Mouse (Mus musculus) lung, embryonic 16.5 days (tissue): Measurements from ENCODE around the gene Mapre1. TPM values are rescaled to one million over a fixed set of nuclear protein-coding genes. Genes with fewer than 3 reads are reported as not detected.
"Not testable (repeated sequence)": the region's sequence is repeated elsewhere in the genome, so short reads cannot be mapped to it uniquely, and the experiment has no call there.

Source experiments
- ATAC-seq: fragments of 200-750 bp; cut with Nextera tagmentation; 2 replicates; pipeline ENCODE4 v1.8.0; 2017; ENCODE audit warnings: low read depth, mild to moderate bottlenecking, moderate library complexity
- H3K27ac ChIP-seq: fragments of 300-500 bp; sonication (generic); 2 replicates; pipeline ENCODE4 v1.5.1; 2014; ENCODE audit warnings: mild to moderate bottlenecking, control low read depth, low read length
- H3K27me3 ChIP-seq: fragments of 300-500 bp; sonication (generic); 2 replicates; pipeline ENCODE4 v1.6.1; 2014; ENCODE audit warnings: low read depth, low read length, mixed read lengths; ENCODE audit not compliant: control insufficient read depth, insufficient read depth
- H3K36me3 ChIP-seq: fragments of 300-500 bp; sonication (generic); 2 replicates; pipeline ENCODE4 v1.6.1; 2014; ENCODE audit warnings: low read length; ENCODE audit not compliant: control insufficient read depth, insufficient read depth
- H3K4me1 ChIP-seq: fragments of 300-500 bp; sonication (generic); replicated peaks from 2 replicates; pipeline ENCODE4 v1.6.1; 2014; ENCODE audit warnings: low read length, mixed read lengths; ENCODE audit not compliant: control insufficient read depth, insufficient read depth
- H3K4me2 ChIP-seq: fragments of 300-500 bp; sonication (generic); 2 replicates; pipeline ENCODE4 v1.6.1; 2014; ENCODE audit warnings: low read depth, low read length, control low read depth
- H3K4me3 ChIP-seq: fragments of 300-500 bp; sonication (generic); 2 replicates; pipeline ENCODE4 v1.5.1; 2014; ENCODE audit warnings: mild to moderate bottlenecking, low read length, control low read depth
- H3K9ac ChIP-seq: fragments of 300-500 bp; sonication (generic); 2 replicates; pipeline ENCODE4 v1.6.1; 2014; ENCODE audit warnings: low read length, control low read depth
- H3K9me3 ChIP-seq: fragments of 300-500 bp; sonication (generic); 2 replicates; pipeline ENCODE4 v1.6.1; 2016; ENCODE audit warnings: low read length; ENCODE audit not compliant: control insufficient read depth
- WGBS: fragments of 180-500 bp; shearing (Covaris S2); extraction: QIAGEN DNeasy Blood & Tissue Kit; methylation state at CpG from one replicate; pipeline ENCODE4 v1.1.7; 2014; 5-methylcytosine and 5-hydroxymethylcytosine counted together
- polyA plus RNA-seq: library from polyadenylated mRNA; unstranded; fragments of >200 nt; fragmentation: Nextera tagmentation; extraction: Ambion mirVana; gene quantifications from 2 replicates; pipeline ENCODE4 v1.2.1, GENCODE M21; 2015

The Mapre1 gene
- polyA plus RNA-seq, result 235 and 255 TPM in 2 replicates

- no peaks in the 10 kb centered on the region for H3K36me3 ChIP-seq
Measured at GRCm38 (mm10) chr2:153740500-153741436, at the start of gene Mapre1. TSS of gene Mapre1 (plus strand) at chr2:153741274.

GRCm38 (mm10) chr2:153693413-153693812, 47.7 kb upstream of the Mapre1 start:
- not testable (repeated sequence) for H3K36me3 ChIP-seq, H3K9ac ChIP-seq, H3K9me3 ChIP-seq, H3K27me3 ChIP-seq, H3K4me3 ChIP-seq, ATAC-seq, H3K4me2 ChIP-seq, H3K27ac ChIP-seq, H3K4me1 ChIP-seq
- 63% methylated on average over 5 of the region's 7 CpGs for whole genome bisulfite sequencing

More at GRCm38 (mm10) chr2:153740500-153741436, at the start of gene Mapre1:
- peak within 1 kb of the TSS; percentile 93 for H3K27ac ChIP-seq
- no peaks in the 10 kb centered on the region for H3K9me3 ChIP-seq
- H3K4me3 ChIP-seq, result peak within 1 kb of the TSS; percentile 93
- WGBS, result 10% methylated on average over 58 of the region's 58 CpGs
- peak within 1 kb of the TSS; percentile 83 for H3K4me2 ChIP-seq
- peak within 1 kb of the TSS; percentile 96 for H3K9ac ChIP-seq
- peak; percentile 99 for ATAC-seq
- no peaks in the 10 kb centered on the region for H3K27me3 ChIP-seq
- H3K4me1 ChIP-seq, result peaks cover 18% of the 10 kb centered on the region

- no peaks in the 10 kb centered on the region for H3K36me3 ChIP-seq
- no peak overlapping the region for H3K4me2 ChIP-seq
- H3K27ac ChIP-seq, result no peak overlapping the region
- H3K9ac ChIP-seq, result no peak overlapping the region
- WGBS, result 63% methylated on average over 19 of the region's 19 CpGs
- no peaks in the 10 kb centered on the region for H3K27me3 ChIP-seq
- H3K4me1 ChIP-seq, result no peaks in the 10 kb centered on the region
- no peak overlapping the region for H3K4me3 ChIP-seq
- no peaks in the 10 kb centered on the region for H3K9me3 ChIP-seq
- ATAC-seq, result no peak
Measured at GRCm38 (mm10) chr2:153694462-153695085, 46.5 kb upstream of the Mapre1 start.

GRCm38 (mm10) chr2:153696352-153696751, 44.7 kb upstream of the Mapre1 start, which contains the start of gene Dnmt3c:
TSS of gene Dnmt3c (plus strand) at chr2:153696652.
- no peak for ATAC-seq
- Histone ChIP-seq H3K4me3 (no peak within 1 kb of the TSS), H3K9ac (no peak within 1 kb of the TSS), H3K9me3 (no peaks in the 10 kb centered on the region), H3K27me3 (no peaks in the 10 kb centered on the region), H3K4me2 (no peak within 1 kb of the TSS), H3K36me3 (no peaks in the 10 kb centered on the region), H3K4me1 (no peaks in the 10 kb centered on the region), H3K27ac (no peak within 1 kb of the TSS)

- 40% methylated on average over 6 of the region's 6 CpGs for WGBS
- no peak overlapping the region for H3K4me3 ChIP-seq
- H3K4me2 ChIP-seq, result no peak overlapping the region
- ATAC-seq, result no peak
- H3K9me3 ChIP-seq, result no peaks in the 10 kb centered on the region
- H3K27ac ChIP-seq, result no peak overlapping the region
- no peaks in the 10 kb centered on the region for H3K4me1 ChIP-seq
- no peaks in the 10 kb centered on the region for H3K36me3 ChIP-seq
- H3K27me3 ChIP-seq, result no peaks in the 10 kb centered on the region
- H3K9ac ChIP-seq, result no peak overlapping the region
Measured at GRCm38 (mm10) chr2:153703389-153703788, 37.7 kb upstream of the Mapre1 start.

GRCm38 (mm10) chr2:153710701-153711330, 30.3 kb upstream of the Mapre1 start:
- H3K9ac ChIP-seq, result no peak overlapping the region
- H3K4me2 ChIP-seq, result no peak overlapping the region
- WGBS, result 39% methylated on average over 8 of the region's 8 CpGs
- H3K27me3 ChIP-seq, result no peaks in the 10 kb centered on the region
- peak; percentile 42 for ATAC-seq
- H3K36me3 ChIP-seq, result no peaks in the 10 kb centered on the region
- no peaks in the 10 kb centered on the region for H3K9me3 ChIP-seq
- no peak overlapping the region for H3K4me3 ChIP-seq
- H3K27ac ChIP-seq, result no peak overlapping the region
- H3K4me1 ChIP-seq, result peaks cover 10% of the 10 kb centered on the region

GRCm38 (mm10) chr2:153712646-153713091, 28.4 kb upstream of the Mapre1 start:
- no peaks in the 10 kb centered on the region for H3K27me3 ChIP-seq
- no peak overlapping the region for H3K4me2 ChIP-seq
- no peaks in the 10 kb centered on the region for H3K36me3 ChIP-seq
- no peak overlapping the region for H3K4me3 ChIP-seq
- peaks cover 10% of the 10 kb centered on the region for H3K4me1 ChIP-seq
- no peaks in the 10 kb centered on the region for H3K9me3 ChIP-seq
- ATAC-seq, result peak; percentile 80
- no peak overlapping the region for H3K9ac ChIP-seq
- WGBS, result 43% methylated on average over 3 of the region's 3 CpGs
- H3K27ac ChIP-seq, result peak overlapping the region; percentile 41

GRCm38 (mm10) chr2:153713227-153713626, 27.8 kb upstream of the Mapre1 start:
- ATAC-seq, result peak; percentile 77
- Histone ChIP-seq H3K4me1 (peaks cover 10% of the 10 kb centered on the region), H3K4me2 (no peak overlapping the region), H3K4me3 (no peak overlapping the region), H3K36me3 (no peaks in the 10 kb centered on the region), H3K27me3 (no peaks in the 10 kb centered on the region), H3K27ac (peak overlapping the region; percentile 41), H3K9me3 (no peaks in the 10 kb centered on the region), H3K9ac (no peak overlapping the region)
- WGBS, result 21% methylated on average over 4 of the region's 4 CpGs

- WGBS, result 52% methylated on average over 3 of the region's 3 CpGs
- H3K4me1 ChIP-seq, H3K9me3 ChIP-seq, H3K9ac ChIP-seq, ATAC-seq, H3K27ac ChIP-seq, H3K4me2 ChIP-seq, H3K36me3 ChIP-seq, H3K27me3 ChIP-seq, H3K4me3 ChIP-seq: not testable (repeated sequence)
Measured at GRCm38 (mm10) chr2:153717861-153718260, 23.2 kb upstream of the Mapre1 start.
